Mouse (Mus musculus) lung, postnatal 14 days (tissue): ENCODE data around the gene Mat2b.

Experiments
- DNase-seq: peaks from one replicate; pipeline ENCODE4 v3.0.0; 2021

The Mat2b gene

DNA sequence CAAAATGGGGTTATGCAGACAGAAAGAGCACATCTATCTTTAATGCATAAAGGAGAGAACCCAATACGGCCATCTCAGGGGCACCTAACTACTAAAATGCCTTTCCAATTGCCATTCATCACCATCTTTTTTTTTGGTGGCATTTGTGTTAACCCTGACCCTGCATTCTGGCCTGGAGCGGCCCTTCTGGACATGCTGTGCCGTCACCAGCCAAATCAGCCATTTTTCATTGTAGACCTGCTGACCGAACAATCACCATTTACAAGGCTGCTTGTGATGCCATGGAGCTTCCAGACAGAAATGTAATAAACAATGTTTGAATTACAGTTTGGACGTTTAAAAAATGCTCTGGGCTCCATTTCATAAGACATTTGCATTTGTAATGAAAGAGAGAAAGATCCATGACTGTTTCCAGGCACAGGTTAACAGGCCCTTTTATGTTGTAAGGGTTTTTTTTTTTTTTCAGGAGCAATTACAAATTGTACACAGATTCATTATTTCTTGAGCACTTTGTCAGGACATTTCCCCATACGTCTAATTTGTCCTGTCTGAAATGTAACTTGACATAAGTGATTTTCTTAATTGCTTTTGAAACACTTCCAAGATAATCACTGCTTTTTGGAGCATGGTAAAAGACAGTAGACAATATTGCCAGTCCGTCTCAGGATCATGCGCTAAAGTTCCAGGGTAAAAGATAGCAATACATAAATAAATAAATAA, 45.1 kb downstream of the Mat2b start:
- no peak for DNase-seq

DNA sequence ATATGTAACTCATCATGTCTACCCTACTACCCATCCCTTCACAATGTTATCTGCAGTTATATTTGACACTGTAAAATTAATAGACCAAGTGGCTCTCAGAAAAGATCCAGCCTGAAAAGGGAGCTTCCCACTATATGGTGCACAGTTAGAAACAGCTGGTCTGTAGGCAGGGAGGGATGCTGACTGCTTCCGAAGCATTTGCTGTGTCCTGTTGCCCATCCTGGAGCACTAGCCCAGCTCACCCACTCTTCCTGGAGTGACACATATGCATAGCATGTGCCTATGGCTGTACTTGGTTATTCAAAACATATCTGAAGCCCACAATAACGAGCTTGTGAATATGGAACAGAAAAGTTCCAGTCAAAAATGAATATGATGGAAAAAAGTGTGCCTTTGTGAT, 47.8 kb downstream of the Mat2b start:
- DNase-seq, result no peak
